Mouse (Mus musculus): ENCODE measurements at regions not wholly inside any gene's neighbourhood (a gene's known extent, or its start where the extent isn't known, plus 50 kb on each side); places are given as distances from the start of the nearest gene placed in this dataset.
"Not testable (repeated sequence)": the region's sequence is repeated elsewhere in the genome, so short reads cannot be mapped to it uniquely, and the experiment has no call there.

DNA sequence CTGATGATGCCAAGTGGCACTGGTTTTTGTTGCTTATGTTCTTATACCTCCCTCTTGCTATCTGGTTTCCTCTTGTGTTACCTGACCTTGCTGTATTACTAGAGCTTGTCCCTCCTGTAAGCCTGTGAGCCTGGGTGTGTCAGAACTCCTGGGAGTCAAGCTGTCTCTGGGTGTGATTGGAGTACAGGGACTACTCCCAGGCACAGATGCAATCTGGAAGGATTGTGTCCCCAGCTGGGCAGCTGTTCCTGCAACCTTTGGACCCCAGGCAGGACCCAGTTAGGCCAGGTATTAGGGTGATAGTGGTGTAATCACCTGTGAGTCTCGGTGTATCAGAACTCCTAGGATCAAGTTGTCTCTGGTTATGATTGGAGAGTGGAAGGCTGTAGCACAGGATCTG lies 97.4 kb upstream of the Dock11 start:
- DNase-seq (ENCODE audit: low read depth, low spot score), result no peak
- Histone ChIP-seq H3K27me3 (ENCODE audit: control insufficient read depth, insufficient read depth, low read length, poor library complexity, severe bottlenecking) (no peaks in the 10 kb centered on the region), H3K36me3 (ENCODE audit: control insufficient read depth, insufficient read depth, low read length, poor library complexity, severe bottlenecking) (no peaks in the 10 kb centered on the region)

DNA sequence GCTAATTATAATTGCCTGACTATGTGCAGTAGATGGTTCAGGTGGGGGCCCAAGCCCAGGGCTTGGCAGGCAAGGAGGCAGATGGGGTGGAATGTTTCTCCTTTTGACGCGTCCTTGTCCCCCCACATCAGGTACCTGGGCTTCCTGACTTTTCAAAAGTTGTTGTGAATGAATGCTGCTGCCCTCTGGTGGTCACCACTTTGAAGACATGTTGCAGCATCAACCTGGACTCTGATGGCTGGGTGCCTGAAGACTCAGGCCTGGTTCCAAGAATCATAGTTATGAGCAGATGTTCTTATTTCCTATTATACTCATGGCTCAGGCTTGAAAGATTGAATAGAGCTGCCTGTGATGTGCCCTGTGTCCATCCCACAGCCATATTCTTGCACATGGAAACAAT lies 75.4 kb upstream of the Dock11 start:
- peak; percentile 48 for DNase-seq (ENCODE audit: low read depth, low spot score)
- Histone ChIP-seq H3K36me3 (ENCODE audit: control insufficient read depth, insufficient read depth, low read length, poor library complexity, severe bottlenecking) (no peaks in the 10 kb centered on the region), H3K27me3 (ENCODE audit: control insufficient read depth, insufficient read depth, low read length, poor library complexity, severe bottlenecking) (no peaks in the 10 kb centered on the region)

DNA sequence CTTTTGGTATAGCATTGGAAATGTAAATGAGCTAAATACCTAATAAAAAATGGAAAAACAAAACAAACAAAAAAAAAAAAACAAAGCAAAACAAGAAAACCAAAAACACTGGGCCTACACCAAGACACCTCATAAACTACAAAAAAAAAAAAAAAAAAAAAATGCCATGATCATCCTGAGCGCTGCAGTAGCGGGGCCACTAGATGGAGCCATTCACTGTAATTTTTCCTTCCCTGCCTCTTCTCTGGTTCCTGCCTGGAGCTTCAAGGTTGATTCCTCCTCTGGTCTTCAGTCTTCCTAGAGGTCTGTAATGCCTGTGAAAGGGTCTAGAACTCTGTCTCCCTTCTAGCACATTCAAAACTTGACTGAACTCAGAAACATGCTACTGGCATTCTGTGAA lies 54.2 kb upstream of the Dock11 start:
- not testable (repeated sequence) for H3K27me3 ChIP-seq (ENCODE audit: control insufficient read depth, insufficient read depth, low read length, poor library complexity, severe bottlenecking); H3K36me3 ChIP-seq (ENCODE audit: control insufficient read depth, insufficient read depth, low read length, poor library complexity, severe bottlenecking)
- DNase-seq (ENCODE audit: low read depth, low spot score), result peak; percentile 58

DNA sequence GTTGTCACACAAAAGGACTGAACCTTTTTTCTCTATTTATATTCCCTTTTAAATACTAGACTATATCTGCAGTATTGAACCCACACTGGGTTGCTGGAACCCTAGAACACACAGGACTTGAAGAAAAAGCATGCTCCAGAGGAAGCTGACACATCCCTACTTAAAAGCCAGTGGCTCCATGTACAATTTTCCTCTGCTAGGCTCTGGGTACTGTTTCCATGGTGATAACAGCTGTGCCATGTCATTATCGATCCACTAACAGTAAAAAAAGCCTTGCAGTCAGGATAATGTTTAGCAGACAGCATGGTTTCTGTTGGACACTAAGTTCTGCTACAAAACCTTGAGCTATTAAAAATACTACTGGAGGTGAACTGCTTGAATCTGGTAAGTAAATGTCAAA lies 50.6 kb upstream of the Dock11 start:
- Histone ChIP-seq H3K36me3 (ENCODE audit: control insufficient read depth, insufficient read depth, low read length, poor library complexity, severe bottlenecking) (no peaks in the 10 kb centered on the region), H3K27me3 (ENCODE audit: control insufficient read depth, insufficient read depth, low read length, poor library complexity, severe bottlenecking) (no peaks in the 10 kb centered on the region)
- no peak for DNase-seq (ENCODE audit: low read depth, low spot score)
